24 mouse cellular contexts compared by ENCODE assay signal in genomic region chr16:72267839-72268238, GRCm38 (mm10).
"Had no signal": no experiment of that assay in that cellular context is flagged by ENCODE, and none has a peak within 500 bp of the region (broad histone marks: within the 10 kb centered on the region; RNA-seq: fewer than 3 reads in every experiment).

No protein-coding gene starts in this region.

- H3K36me3 ChIP-seq: heart, embryonic 13.5 days; heart, embryonic 15.5 days; hindbrain, embryonic 13.5 days; hindbrain, embryonic 15.5 days; liver, embryonic 13.5 days; liver, embryonic 15.5 days had no signal

- DNase-seq: gastrocnemius, postnatal 14 days; gastrocnemius, postnatal 36 days; heart, adult 11 months; heart, adult 2 months; heart, postnatal 14 days; heart, postnatal 36 days; kidney, adult 11 months; kidney, adult 8-10 months; kidney, postnatal 10 days; kidney, postnatal 25 days; kidney, postnatal 4 days; liver; liver, embryonic 13.5 days had no signal

- H3K4me3 ChIP-seq: heart, adult 2 months; heart, embryonic 13.5 days; heart, embryonic 15.5 days; hindbrain, embryonic 13.5 days; hindbrain, embryonic 15.5 days; layer of hippocampus, adult 2 months; left cerebral cortex, adult 2 months; liver, embryonic 13.5 days; liver, embryonic 15.5 days had no signal

- H3K9ac ChIP-seq: heart, embryonic 13.5 days; heart, embryonic 15.5 days; hindbrain, embryonic 13.5 days; hindbrain, embryonic 15.5 days; liver, embryonic 13.5 days; liver, embryonic 15.5 days had no signal

- H3K4me2 ChIP-seq: heart, embryonic 11.5 days; heart, embryonic 13.5 days; heart, embryonic 15.5 days; hindbrain, embryonic 13.5 days; hindbrain, embryonic 15.5 days; liver, embryonic 11.5 days; liver, embryonic 13.5 days; liver, embryonic 15.5 days had no signal

- H3K27me3 ChIP-seq: heart, embryonic 13.5 days; heart, embryonic 15.5 days; hindbrain, embryonic 13.5 days; hindbrain, embryonic 15.5 days; liver, embryonic 13.5 days; liver, embryonic 15.5 days had no signal

- H3K4me1 ChIP-seq: heart, embryonic 13.5 days; heart, embryonic 15.5 days; hindbrain, embryonic 13.5 days; hindbrain, embryonic 15.5 days; liver, embryonic 13.5 days; liver, embryonic 15.5 days had no signal

- H3K9me3 ChIP-seq: heart, embryonic 13.5 days; heart, embryonic 15.5 days; hindbrain, embryonic 13.5 days; hindbrain, embryonic 15.5 days; liver, embryonic 13.5 days; liver, embryonic 15.5 days had no signal

- ATAC-seq: hindbrain, postnatal 0 days; intestine, embryonic 16.5 days had no signal

- H3K27ac ChIP-seq: heart, adult 2 months; heart, embryonic 13.5 days; heart, embryonic 15.5 days; hindbrain, embryonic 13.5 days; hindbrain, embryonic 15.5 days; hindbrain, postnatal 0 days; layer of hippocampus, adult 2 months; left cerebral cortex, adult 2 months; liver, embryonic 13.5 days; liver, embryonic 15.5 days had no signal
